Mouse (Mus musculus) C2C12 (cell line): ENCODE measurements around the gene Fbxo7.

Experiments used
- CEBPB ChIP-seq: IDR thresholded peaks from one replicate; pipeline ENCODE4 v1.6.1; 2011; ENCODE audit warnings: low read depth, mild to moderate bottlenecking, control low read depth, moderate library complexity
- CTCF ChIP-seq: IDR thresholded peaks from one replicate; pipeline ENCODE4 v1.5.1; 2011; ENCODE audit not compliant: control insufficient read depth, insufficient read depth, insufficient read length
- MAX ChIP-seq: IDR thresholded peaks from one replicate; pipeline ENCODE4 v1.6.1; 2011; ENCODE audit warnings: mild to moderate bottlenecking, control low read depth
- MYOD1 ChIP-seq: IDR thresholded peaks from one replicate; pipeline ENCODE4 v1.6.1; 2011; ENCODE audit warnings: low read depth; ENCODE audit not compliant: control insufficient read depth, insufficient read length
- MYOG ChIP-seq: IDR thresholded peaks from one replicate; pipeline ENCODE4 v1.6.1; 2011; ENCODE audit not compliant: control insufficient read depth, insufficient read length; ENCODE audit errors: extremely low read depth
- USF1 ChIP-seq: IDR thresholded peaks from one replicate; pipeline ENCODE4 v1.6.1; 2011; ENCODE audit warnings: low read depth, mild to moderate bottlenecking, control low read depth, moderate library complexity

DNA sequence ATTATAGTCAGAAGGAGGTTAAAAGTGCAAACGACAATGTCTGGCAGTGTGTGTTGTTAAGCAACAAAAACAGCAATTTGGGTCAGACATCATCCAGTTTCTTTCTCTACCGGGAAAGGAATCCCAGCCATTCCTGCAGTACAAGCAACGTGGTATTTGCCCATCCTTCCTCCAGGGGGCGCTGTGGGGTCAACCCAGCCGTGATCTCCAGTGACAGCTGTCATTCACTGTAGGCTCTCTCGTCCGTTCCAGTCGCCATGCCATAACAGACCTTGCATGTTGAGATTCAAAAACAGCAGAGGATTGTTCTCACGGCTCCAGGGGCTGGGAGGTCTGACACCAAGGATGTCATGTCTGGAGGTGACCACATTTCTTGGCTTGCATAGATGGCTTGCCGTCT is 70.1 kb downstream of the Fbxo7 start:
- TF ChIP-seq CTCF (no peak), CEBPB (no peak), MYOG (no peak), MAX (no peak), USF1 (no peak), MYOD1 (no peak)
